Mouse (Mus musculus): ENCODE data around the gene Smim6. TPM values are rescaled to one million over a fixed set of nuclear protein-coding genes. Genes with fewer than 3 reads are reported as not detected.
A peak's percentile ranks its signal among the peaks of the same experiment; 100 is the strongest.

Gene Smim6
- total and polyA plus RNA-seq, 3 experiments = 0.29 TPM; not detected in 2

- TF ChIP-seq POLR2A (IDR thresholded peaks at IDR 0.05; ENCODE audit: insufficient read depth, low read depth, low read length) (peak; percentile 95), EP300 (IDR thresholded peaks at IDR 0.05; ENCODE audit: insufficient read depth, low read depth, low read length) (peak; percentile 52; the same call in 1 of the 2 replicates), CTCF (IDR thresholded peaks at IDR 0.05) (no peak)
- Histone ChIP-seq H3K27ac (peak within 1 kb of the TSS; percentile 72), H3K4me1 (ENCODE audit: control insufficient read depth, insufficient read depth, low read length) (peaks cover 3% of the 10 kb centered on the region), H3K79me2 (replicated peaks; ENCODE audit: control insufficient read depth, insufficient read depth, low read length) (peaks cover 2% of the 10 kb centered on the region; the same call in 1 of the 2 replicates), H3K9ac (ENCODE audit: low read depth, low read length) (peak within 1 kb of the TSS; percentile 80), H3K36me3 (ENCODE audit: control insufficient read depth, insufficient read depth, low read length) (peaks cover 6% of the 10 kb centered on the region; the same call in 1 of the 2 replicates), H3K4me3 (peak within 1 kb of the TSS; percentile 80), H3K27me3 (ENCODE audit: control insufficient read depth, insufficient read depth, low read length) (no peaks in the 10 kb centered on the region)
- peak; percentile 95 to 96 for DNase-seq
- under 1% methylated on average over 28 of the region's 28 CpGs for WGBS
- intact Hi-C loops (cut with DNase I) = loop anchor here (10.0 kb wide), 1 partner anchor 202 kb away; the partner anchor contains the start of genes Mrpl38 and Trim65
Observed at GRCm38 (mm10) chr11:115933108-115933746, 21.4 kb downstream of the Smim6 start, which contains the start of the genes Sap30bp and Recql5. Sap30bp (plus strand) TSS chr11:115933282. Recql5 (minus strand) TSS chr11:115933477.

GRCm38 (mm10) chr11:115933747-115934110 is 21.9 kb downstream of the Smim6 start:
- Histone ChIP-seq H3K36me3 (ENCODE audit: control insufficient read depth, insufficient read depth, low read length) (peaks cover 6% of the 10 kb centered on the region; the same call in 1 of the 2 replicates), H3K27me3 (ENCODE audit: control insufficient read depth, insufficient read depth, low read length) (no peaks in the 10 kb centered on the region), H3K27ac (peak overlapping the region; percentile 72), H3K9ac (ENCODE audit: low read depth, low read length) (peak overlapping the region; percentile 80), H3K79me2 (replicated peaks; ENCODE audit: control insufficient read depth, insufficient read depth, low read length) (peaks cover 2% of the 10 kb centered on the region; the same call in 1 of the 2 replicates), H3K4me1 (ENCODE audit: control insufficient read depth, insufficient read depth, low read length) (peaks cover 3% of the 10 kb centered on the region), H3K4me3 (peak overlapping the region; percentile 80)
- WGBS = under 1% methylated on average over 16 of the region's 16 CpGs
- TF ChIP-seq POLR2A (IDR thresholded peaks at IDR 0.05; ENCODE audit: insufficient read depth, low read depth, low read length) (no peak), EP300 (IDR thresholded peaks at IDR 0.05; ENCODE audit: insufficient read depth, low read depth, low read length) (no peak), CTCF (IDR thresholded peaks at IDR 0.05) (no peak)
- intact Hi-C loops (cut with DNase I) = loop anchor here (10.0 kb wide), 1 partner anchor 201 kb away; the partner anchor contains the start of genes Mrpl38 and Trim65
- DNase-seq = no peak

- Histone ChIP-seq H3K27ac (no peak overlapping the region), H3K79me2 (replicated peaks; ENCODE audit: control insufficient read depth, insufficient read depth, low read length) (no peaks in the 10 kb centered on the region), H3K4me1 (ENCODE audit: control insufficient read depth, insufficient read depth, low read length) (no peaks in the 10 kb centered on the region), H3K36me3 (ENCODE audit: control insufficient read depth, insufficient read depth, low read length) (no peaks in the 10 kb centered on the region), H3K27me3 (ENCODE audit: control insufficient read depth, insufficient read depth, low read length) (no peaks in the 10 kb centered on the region), H3K9ac (ENCODE audit: low read depth, low read length) (no peak overlapping the region), H3K4me3 (no peak overlapping the region)
- DNase-seq = peak; percentile 36 to 61
- intact Hi-C loops (cut with DNase I) = loop anchor here (2.0 to 10.0 kb wide), 4 partner anchors 59 to 195 kb away; partner anchors contain the start of genes Mrpl38 and Trim65
- TF ChIP-seq EP300 (IDR thresholded peaks at IDR 0.05; ENCODE audit: insufficient read depth, low read depth, low read length) (no peak), CTCF (IDR thresholded peaks at IDR 0.05) (peak; percentile 100)
- WGBS = 25% methylated on average over 6 of the region's 6 CpGs
Observed at GRCm38 (mm10) chr11:115939690-115940329, 28.0 kb downstream of the Smim6 start.

- H3K79me2 ChIP-seq (replicated peaks; ENCODE audit: control insufficient read depth, insufficient read depth, low read length) = no peaks in the 10 kb centered on the region
- H3K27me3 ChIP-seq (ENCODE audit: control insufficient read depth, insufficient read depth, low read length) = no peaks in the 10 kb centered on the region
- WGBS = 78% methylated on average over 7 of the region's 7 CpGs
- H3K27ac ChIP-seq = no peak overlapping the region
- intact Hi-C loops (cut with DNase I) = loop anchor here (1.0 kb wide), 1 partner anchor 57 kb away; no protein-coding TSS in a partner anchor
- H3K36me3 ChIP-seq (ENCODE audit: control insufficient read depth, insufficient read depth, low read length) = no peaks in the 10 kb centered on the region
- no peak for DNase-seq
- H3K9ac ChIP-seq (ENCODE audit: low read depth, low read length) = no peak overlapping the region
- TF ChIP-seq CTCF (IDR thresholded peaks at IDR 0.05) = peak; percentile 6; the same call in 1 of the 2 replicates
- TF ChIP-seq EP300 (IDR thresholded peaks at IDR 0.05; ENCODE audit: insufficient read depth, low read depth, low read length) = no peak
- H3K4me1 ChIP-seq (ENCODE audit: control insufficient read depth, insufficient read depth, low read length) = no peaks in the 10 kb centered on the region
- H3K4me3 ChIP-seq = no peak overlapping the region
Observed at GRCm38 (mm10) chr11:115941980-115942379, 30.2 kb downstream of the Smim6 start.

- Histone ChIP-seq H3K79me2 (replicated peaks; ENCODE audit: control insufficient read depth, insufficient read depth, low read length) (no peaks in the 10 kb centered on the region), H3K9ac (ENCODE audit: low read depth, low read length) (no peak overlapping the region), H3K4me1 (ENCODE audit: control insufficient read depth, insufficient read depth, low read length) (no peaks in the 10 kb centered on the region), H3K27me3 (ENCODE audit: control insufficient read depth, insufficient read depth, low read length) (no peaks in the 10 kb centered on the region), H3K4me3 (no peak overlapping the region), H3K27ac (no peak overlapping the region), H3K36me3 (ENCODE audit: control insufficient read depth, insufficient read depth, low read length) (no peaks in the 10 kb centered on the region)
- TF ChIP-seq POLR2A (IDR thresholded peaks at IDR 0.05; ENCODE audit: insufficient read depth, low read depth, low read length) = no peak
- no peak for TF ChIP-seq CTCF (IDR thresholded peaks at IDR 0.05)
- TF ChIP-seq EP300 (IDR thresholded peaks at IDR 0.05; ENCODE audit: insufficient read depth, low read depth, low read length) = no peak
- intact Hi-C loops (cut with DNase I) = no loop called here
- DNase-seq = no peak
- WGBS = 90% methylated on average over 8 of the region's 8 CpGs
Observed at GRCm38 (mm10) chr11:115945247-115945646, 33.4 kb downstream of the Smim6 start.
